Mouse (Mus musculus) neutrophil, adult 5-6 weeks (primary cell): ENCODE data around the gene Ralgapa2. TPM values are rescaled to one million over a fixed set of nuclear protein-coding genes. Genes with fewer than 3 reads are reported as not detected.
A peak's percentile ranks its signal among the peaks of the same experiment; 100 is the strongest.

Experiments used
- ATAC-seq: fragments of 151-379, 151-347 bp; 2 replicates; pipeline ENCODE4 v1.8.0; 2017; ENCODE audit warnings: mild to moderate bottlenecking, moderate TSS enrichment; ENCODE audit not compliant: insufficient number of reproducible peaks, poor library complexity, low FRiP score, severe bottlenecking; ENCODE audit errors: extremely low read depth
- total RNA-seq: library from RNA; stranded (forward); fragments of 200-1000 nt; gene quantifications from 2 replicates; pipeline ENCODE4 v1.2.3, GENCODE M21; 2017

The Ralgapa2 gene
- total RNA-seq, 1 experiment from 2014 or later = 33.1 TPM

DNA sequence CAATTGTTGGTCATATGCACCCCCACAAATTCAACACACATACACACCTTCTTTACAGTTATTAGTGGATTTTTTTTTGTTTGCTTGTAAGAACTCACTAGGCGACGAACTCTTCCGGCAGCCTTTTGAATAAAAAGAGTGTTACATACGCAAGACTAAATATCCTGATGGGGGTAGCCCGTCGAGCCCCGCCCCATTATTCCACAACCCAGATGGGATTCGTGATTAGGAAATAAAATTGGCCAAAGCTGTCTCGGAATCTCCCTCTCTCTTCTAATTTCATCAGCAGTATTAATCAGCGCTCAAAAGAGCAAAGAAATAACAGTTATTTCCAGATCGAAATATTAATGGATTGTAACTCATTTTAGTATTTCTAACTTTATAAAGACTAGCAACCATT is 292.4 kb downstream of the Ralgapa2 start:
- no peak for ATAC-seq

DNA sequence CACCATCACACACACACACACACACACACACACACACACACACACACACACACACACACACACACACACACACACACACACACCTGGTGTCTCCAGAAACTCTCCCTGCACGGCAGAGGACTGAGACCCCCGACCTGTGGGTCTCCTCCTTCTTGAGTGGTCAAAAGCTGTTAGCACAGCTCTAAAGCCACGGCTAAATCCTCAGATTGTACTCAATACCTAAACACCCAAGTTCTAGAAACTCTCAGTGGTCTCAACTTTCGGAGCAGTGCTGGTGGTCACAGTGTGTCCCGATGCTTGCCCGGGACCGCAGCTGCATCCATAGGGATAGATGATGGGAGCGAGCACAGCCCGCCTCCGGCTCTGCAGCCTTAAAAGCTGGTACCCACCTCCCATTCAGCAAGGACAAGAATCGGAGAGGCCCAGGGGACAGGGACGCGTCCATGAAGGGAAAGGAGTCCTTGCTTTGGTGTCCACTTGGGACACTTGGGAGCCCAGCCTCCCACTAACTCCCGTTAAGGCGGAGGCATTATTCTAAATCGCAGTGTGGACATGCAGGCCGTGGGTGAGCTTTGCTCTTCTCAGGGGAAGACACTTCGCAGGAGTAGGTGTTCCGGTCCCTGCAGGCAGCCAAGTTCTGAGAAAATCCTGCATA is 293.1 kb downstream of the Ralgapa2 start:
- ATAC-seq = no peak

DNA sequence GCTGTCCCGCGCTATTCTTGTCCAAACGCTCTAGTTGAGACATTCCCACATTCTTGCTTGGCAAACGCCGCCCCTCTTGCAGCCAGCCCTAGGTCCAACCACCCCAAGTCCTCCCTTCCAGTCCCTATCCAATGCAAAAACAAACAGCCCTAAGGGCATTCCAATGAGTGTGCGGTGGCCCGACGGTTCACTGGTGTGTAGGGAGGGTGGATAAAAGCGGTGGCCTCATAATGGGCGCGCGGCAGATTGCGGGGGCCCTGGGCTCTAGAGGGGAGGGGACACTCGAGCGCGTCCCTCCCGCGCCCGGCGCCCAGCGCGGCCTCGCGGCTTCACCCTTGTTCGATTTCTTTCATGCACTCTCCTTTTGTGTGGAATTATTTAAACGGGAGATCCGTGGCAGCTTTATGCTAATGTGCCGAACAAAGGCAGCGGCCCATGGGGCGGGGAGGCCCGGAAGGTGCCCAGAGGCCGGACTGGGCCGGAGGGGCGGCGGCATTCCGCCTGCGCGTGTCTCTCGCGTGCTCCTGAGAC is 293.9 kb downstream of the Ralgapa2 start:
- ATAC-seq = no peak

DNA sequence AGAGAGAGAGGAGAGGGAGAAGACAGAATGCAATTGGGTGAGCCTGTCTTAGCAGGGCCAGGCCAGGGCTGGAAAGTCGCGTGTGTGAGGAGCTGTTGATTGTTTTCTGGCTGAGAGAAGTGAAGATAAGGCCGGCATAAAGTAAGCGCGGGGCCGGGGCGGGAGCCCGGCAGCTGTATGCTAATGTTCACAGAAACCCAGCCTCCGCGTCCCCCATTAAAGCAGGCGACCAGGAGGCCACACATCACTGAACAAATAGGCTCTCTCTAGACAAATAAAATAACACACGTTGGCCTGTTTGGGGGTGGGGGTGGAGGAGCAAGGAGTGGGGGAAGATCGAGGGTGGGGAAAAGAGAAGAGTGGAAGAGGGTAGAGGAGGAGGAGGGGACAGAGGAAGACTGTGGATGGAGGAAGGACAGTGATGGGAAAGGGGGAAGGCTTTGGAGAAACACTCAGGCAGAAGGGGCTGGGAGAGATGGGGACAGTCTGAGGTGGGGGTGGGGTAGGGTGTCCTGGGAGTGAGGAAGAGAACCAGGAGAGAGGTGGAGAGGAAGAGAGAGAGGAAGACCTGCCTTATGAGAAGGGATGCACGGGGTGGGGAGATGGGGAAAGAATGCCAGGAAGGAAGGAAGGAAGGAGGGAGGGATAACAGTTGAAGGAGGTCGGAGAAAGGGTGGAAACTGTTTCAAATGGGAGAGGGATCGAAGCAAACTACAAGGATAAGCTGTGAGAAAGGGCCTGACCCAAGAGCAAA is 294.7 kb downstream of the Ralgapa2 start:
- ATAC-seq = no peak

DNA sequence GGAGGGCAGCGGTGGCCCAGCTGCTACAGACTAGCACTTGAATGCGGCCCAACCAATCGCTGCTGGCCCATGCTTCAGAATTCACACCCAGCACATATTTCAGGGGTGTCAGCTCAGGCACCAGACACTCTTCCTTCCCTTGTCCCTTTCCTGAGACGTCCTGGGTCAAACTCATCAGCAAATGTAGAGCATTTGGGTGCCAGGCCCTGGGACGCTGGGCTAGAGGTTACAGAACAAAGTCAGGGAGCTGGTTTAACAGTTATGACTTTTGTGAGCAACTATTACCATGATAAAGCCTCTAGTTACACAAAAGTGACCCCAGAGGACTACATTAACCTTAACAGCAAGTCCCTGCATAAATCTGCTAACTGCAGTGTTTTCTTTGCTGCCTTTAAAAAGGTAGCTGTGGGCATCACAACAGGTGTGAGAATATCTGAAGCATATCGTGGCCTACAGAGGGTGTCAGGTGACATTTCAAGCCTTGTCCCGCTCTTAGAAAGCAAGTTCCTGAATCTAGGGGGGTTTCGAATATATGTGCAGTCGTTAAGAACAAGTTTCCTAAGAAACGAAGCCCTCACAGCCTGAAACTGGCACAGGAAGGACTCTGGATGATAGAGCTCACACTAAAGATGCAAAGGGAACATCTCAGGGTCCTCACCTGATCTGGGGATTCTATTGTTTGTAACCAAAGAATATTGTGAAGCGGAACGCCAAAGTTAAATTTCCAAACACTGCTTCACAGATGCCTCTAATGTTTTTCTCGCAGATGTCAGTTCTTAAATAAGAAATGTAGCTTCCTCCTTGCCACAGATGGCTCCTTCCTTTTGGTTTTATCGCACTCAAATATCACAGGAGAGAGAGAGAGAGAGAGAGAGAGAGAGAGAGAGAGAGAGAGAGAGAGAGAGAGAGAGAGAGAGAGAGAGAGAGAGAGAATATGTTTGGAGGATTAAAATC is 295.8 kb downstream of the Ralgapa2 start:
- ATAC-seq = no peak

DNA sequence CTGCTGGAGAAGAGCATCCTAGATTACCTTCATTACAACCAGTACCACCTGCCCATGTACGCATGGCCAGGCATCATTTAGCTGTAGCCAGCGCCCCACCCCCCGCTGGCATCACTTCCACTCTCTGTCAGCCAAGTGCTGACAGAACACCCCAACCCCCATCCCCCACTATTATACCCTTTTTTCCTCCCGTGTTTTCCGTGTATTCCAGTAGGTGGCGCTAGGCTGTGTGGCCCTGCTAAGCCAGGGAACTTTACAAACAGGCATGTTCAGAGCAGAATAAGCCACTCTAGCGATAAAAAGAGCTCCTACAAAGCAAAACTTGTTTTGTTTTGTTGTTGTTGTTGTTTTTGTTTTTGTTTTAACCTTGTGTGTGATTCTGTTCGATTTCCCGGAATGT is 297.4 kb downstream of the Ralgapa2 start:
- ATAC-seq = peak; percentile 79

DNA sequence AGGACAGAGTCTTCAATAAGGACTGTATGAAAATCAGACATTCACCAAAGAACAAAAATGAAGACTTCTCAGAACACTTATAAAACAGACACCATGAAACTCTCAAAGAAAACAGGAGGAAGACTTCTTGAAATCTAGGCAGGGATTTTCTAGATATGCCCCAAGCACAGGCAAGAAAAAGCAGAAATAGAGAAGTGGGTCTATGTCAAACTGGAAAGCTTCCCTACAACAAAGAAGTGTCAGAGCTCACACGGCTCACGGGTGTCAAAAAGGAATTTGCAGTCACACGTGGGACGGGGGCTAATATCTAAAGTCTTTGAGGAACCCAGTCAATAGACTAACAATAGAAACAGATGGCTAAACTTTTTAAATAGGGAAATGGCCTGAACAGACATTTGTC is 301.2 kb downstream of the Ralgapa2 start:
- no peak for ATAC-seq

DNA sequence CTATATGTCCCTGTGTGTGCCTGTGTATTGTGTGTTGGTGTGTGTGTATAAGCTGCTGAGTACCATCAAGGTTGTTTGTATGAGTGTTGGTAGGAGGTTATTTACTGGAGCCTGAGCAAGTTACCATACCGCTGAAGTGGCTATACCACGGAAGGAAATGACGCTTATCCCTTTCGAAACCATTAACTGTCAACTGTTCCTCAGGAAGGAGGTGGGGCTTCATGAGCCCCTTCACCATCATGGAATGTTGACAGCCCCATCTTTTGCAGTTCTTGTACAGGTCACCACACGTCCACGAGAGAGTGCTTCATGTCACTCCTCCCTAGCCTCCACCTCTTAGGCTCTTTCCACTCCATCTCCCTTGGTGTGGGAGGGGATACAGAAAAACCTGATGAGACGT is 314.2 kb downstream of the Ralgapa2 start:
- ATAC-seq = peak; percentile 70

DNA sequence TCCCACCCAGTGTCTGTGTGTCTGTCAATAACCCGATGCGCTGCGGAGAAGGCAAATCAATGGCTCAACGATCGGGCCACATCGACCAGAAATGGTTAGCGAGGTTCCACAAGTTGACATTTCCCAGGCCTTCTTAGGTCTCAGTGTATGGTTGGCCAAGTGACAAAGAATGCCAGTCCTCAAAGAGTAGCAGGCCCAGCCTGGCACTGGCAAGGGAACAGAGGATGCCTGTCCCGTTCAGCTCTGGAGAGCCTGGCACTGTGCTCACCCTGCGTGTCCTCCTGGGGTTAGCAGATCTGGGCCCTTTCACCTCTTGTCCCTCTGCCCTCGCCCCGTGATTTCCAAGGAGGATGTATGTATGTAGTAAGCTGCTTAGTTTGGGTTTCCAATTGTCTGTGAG is 316.0 kb downstream of the Ralgapa2 start:
- ATAC-seq = no peak
